Mouse (Mus musculus): ENCODE measurements around the gene Pappa2. TPM values are rescaled to one million over a fixed set of nuclear protein-coding genes. Genes with fewer than 3 reads are reported as not detected.

Pappa2 gene
- polyA plus RNA-seq, 1 experiment from 2014 or later, result 1.2 TPM

DNA sequence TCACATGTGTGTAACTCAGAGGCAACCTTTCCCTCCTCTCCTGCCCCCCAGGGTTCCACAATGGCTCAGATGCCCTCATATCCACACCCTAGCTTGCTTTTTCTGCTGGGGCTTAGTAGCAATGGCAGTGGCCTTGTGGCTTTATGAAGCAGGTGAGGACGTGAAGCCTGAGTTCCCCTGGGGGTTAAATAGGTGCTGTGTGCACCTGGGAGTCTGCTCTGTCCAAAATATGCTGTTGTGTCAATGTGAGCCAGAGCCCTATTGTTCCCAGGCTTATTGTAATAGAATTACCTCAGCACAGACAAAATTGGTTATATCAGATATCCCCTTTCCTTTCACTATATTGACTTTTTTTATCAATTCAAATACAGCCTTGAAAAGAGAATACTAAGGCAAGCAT lies 292.6 kb downstream of the Pappa2 start:
- Histone ChIP-seq H3K36me3 (ENCODE audit: insufficient read depth, low read length) (no peaks in the 10 kb centered on the region), H3K4me2 (replicated peaks; ENCODE audit: low read depth, low read length) (no peak overlapping the region), H3K9ac (replicated peaks; ENCODE audit: low read length) (no peak overlapping the region), H3K9me3 (ENCODE audit: low read length) (no peaks in the 10 kb centered on the region), H3K4me3 (ENCODE audit: low read length) (no peak overlapping the region), H3K27me3 (ENCODE audit: insufficient read depth, low read length) (no peaks in the 10 kb centered on the region), H3K27ac (ENCODE audit: low read length) (no peak overlapping the region), H3K4me1 (ENCODE audit: insufficient read depth, low read length) (no peaks in the 10 kb centered on the region)
- 59% methylated on average over 1 of the region's 1 CpGs for WGBS
- no peak for ATAC-seq (ENCODE audit: low FRiP score, low TSS enrichment)

GRCm38 (mm10) chr1:158669971-158670592 lies 310.2 kb downstream of the Pappa2 start:
- H3K9ac ChIP-seq (replicated peaks; ENCODE audit: low read length), result no peak overlapping the region
- H3K4me2 ChIP-seq (replicated peaks; ENCODE audit: low read depth, low read length), result no peak overlapping the region
- no peaks in the 10 kb centered on the region for H3K4me1 ChIP-seq (ENCODE audit: insufficient read depth, low read length)
- H3K9me3 ChIP-seq (ENCODE audit: low read length), result no peaks in the 10 kb centered on the region
- WGBS, result 40% methylated on average over 3 of the region's 3 CpGs
- no peak overlapping the region for H3K4me3 ChIP-seq (ENCODE audit: low read length)
- ATAC-seq (ENCODE audit: low FRiP score, low TSS enrichment), result peak; percentile 67; the same call in 1 of the 2 replicates
- no peaks in the 10 kb centered on the region for H3K36me3 ChIP-seq (ENCODE audit: insufficient read depth, low read length)
- H3K27ac ChIP-seq (ENCODE audit: low read length), result no peak overlapping the region
- H3K27me3 ChIP-seq (ENCODE audit: insufficient read depth, low read length), result no peaks in the 10 kb centered on the region

- H3K27ac ChIP-seq (ENCODE audit: low read length), result no peak overlapping the region
- H3K36me3 ChIP-seq (ENCODE audit: insufficient read depth, low read length), result no peaks in the 10 kb centered on the region
- H3K9ac ChIP-seq (replicated peaks; ENCODE audit: low read length), result no peak overlapping the region
- no peaks in the 10 kb centered on the region for H3K27me3 ChIP-seq (ENCODE audit: insufficient read depth, low read length)
- WGBS, result 82% methylated on average over 3 of the region's 3 CpGs
- H3K9me3 ChIP-seq (ENCODE audit: low read length), result no peaks in the 10 kb centered on the region
- ATAC-seq (ENCODE audit: low FRiP score, low TSS enrichment), result no peak
- no peaks in the 10 kb centered on the region for H3K4me1 ChIP-seq (ENCODE audit: insufficient read depth, low read length)
- H3K4me3 ChIP-seq (ENCODE audit: low read length), result no peak overlapping the region
- no peak overlapping the region for H3K4me2 ChIP-seq (replicated peaks; ENCODE audit: low read depth, low read length)
These were observed 314.3 kb downstream of the Pappa2 start for GRCm38 (mm10) chr1:158666001-158666400.
